Mouse (Mus musculus) retina, postnatal 1 day (tissue): Measurements from ENCODE around the gene Zbtb25.
A peak's percentile ranks its signal among the peaks of the same experiment; 100 is the strongest.

Experiments
- DNase-seq: peaks from one replicate; pipeline ENCODE4 v3.0.0-alpha.2; 2012

Gene Zbtb25

GRCm38 (mm10) chr12:76335641-76336040 lies 33.8 kb downstream of the Zbtb25 start:
- no peak for DNase-seq

- DNase-seq: no peak
Measured at GRCm38 (mm10) chr12:76333688-76334087, 35.7 kb downstream of the Zbtb25 start.

GRCm38 (mm10) chr12:76328567-76329354 lies 40.6 kb downstream of the Zbtb25 start:
- no peak for DNase-seq

- DNase-seq: no peak
Measured at GRCm38 (mm10) chr12:76326437-76327220, 42.8 kb downstream of the Zbtb25 start.

GRCm38 (mm10) chr12:76324679-76325431 lies 44.5 kb downstream of the Zbtb25 start, which contains the start of gene Akap5:
Gene Akap5, plus strand, starts transcription at chr12:76324891.
- peak; percentile 90 for DNase-seq

- no peak for DNase-seq
Measured at GRCm38 (mm10) chr12:76318282-76319212, 50.9 kb downstream of the Zbtb25 start.

GRCm38 (mm10) chr12:76311951-76312350 lies 57.5 kb downstream of the Zbtb25 start:
- DNase-seq: no peak

GRCm38 (mm10) chr12:76311227-76311626 lies 58.2 kb downstream of the Zbtb25 start:
- DNase-seq: no peak

GRCm38 (mm10) chr12:76310633-76311032 lies 58.8 kb downstream of the Zbtb25 start:
- no peak for DNase-seq

- DNase-seq: no peak
Measured at GRCm38 (mm10) chr12:76310007-76310406, 59.4 kb downstream of the Zbtb25 start.

- DNase-seq: no peak
Measured at GRCm38 (mm10) chr12:76308436-76308835, 61.0 kb downstream of the Zbtb25 start.

GRCm38 (mm10) chr12:76307964-76308363 lies 61.4 kb downstream of the Zbtb25 start:
- no peak for DNase-seq

- DNase-seq: no peak
Measured at GRCm38 (mm10) chr12:76306852-76307561, 62.4 kb downstream of the Zbtb25 start.

- DNase-seq: no peak
Measured at GRCm38 (mm10) chr12:76305107-76305506, 64.3 kb downstream of the Zbtb25 start.

- DNase-seq: no peak
Measured at GRCm38 (mm10) chr12:76304199-76304598, 65.2 kb downstream of the Zbtb25 start.

- no peak for DNase-seq
Measured at GRCm38 (mm10) chr12:76303474-76303873, 65.9 kb downstream of the Zbtb25 start.

GRCm38 (mm10) chr12:76300367-76300766 lies 69.0 kb downstream of the Zbtb25 start:
- no peak for DNase-seq

- no peak for DNase-seq
Measured at GRCm38 (mm10) chr12:76299361-76299906, 70.0 kb downstream of the Zbtb25 start.

- no peak for DNase-seq
Measured at GRCm38 (mm10) chr12:76297830-76298229, 71.6 kb downstream of the Zbtb25 start.
